Mouse (Mus musculus): ENCODE results near the gene Lpin1. TPM values are rescaled to one million over a fixed set of nuclear protein-coding genes. Genes with fewer than 3 reads are reported as not detected.

Lpin1 gene
- polyA plus RNA-seq, 1 experiment from 2014 or later: 15.6 TPM

GRCm38 (mm10) chr12:16492713-16493112 is 118.1 kb downstream of the Lpin1 start:
- Histone ChIP-seq H3K4me1 (no peaks in the 10 kb centered on the region), H3K9ac (no peak overlapping the region), H3K9me3 (no peaks in the 10 kb centered on the region), H3K27me3 (replicated peaks) (no peaks in the 10 kb centered on the region), H3K27ac (no peak overlapping the region), H3K4me2 (replicated peaks) (no peak overlapping the region), H3K36me3 (no peaks in the 10 kb centered on the region), H3K4me3 (no peak overlapping the region)
- 0 out of 2 replicates have a peak, but pooled peaks have one; percentile 37 for ATAC-seq (ENCODE audit: low FRiP score, low read depth)
- whole genome bisulfite sequencing: 76% methylated on average over 6 of the region's 6 CpGs

GRCm38 (mm10) chr12:16488899-16489298 is 121.9 kb downstream of the Lpin1 start:
- no peaks in the 10 kb centered on the region for H3K36me3 ChIP-seq
- no peak overlapping the region for H3K27ac ChIP-seq
- H3K4me1 ChIP-seq: no peaks in the 10 kb centered on the region
- H3K4me3 ChIP-seq: no peak overlapping the region
- H3K4me2 ChIP-seq (replicated peaks): no peak overlapping the region
- ATAC-seq (ENCODE audit: low FRiP score, low read depth): no peak
- H3K9ac ChIP-seq: no peak overlapping the region
- no peaks in the 10 kb centered on the region for H3K9me3 ChIP-seq
- no peaks in the 10 kb centered on the region for H3K27me3 ChIP-seq (replicated peaks)

DNA sequence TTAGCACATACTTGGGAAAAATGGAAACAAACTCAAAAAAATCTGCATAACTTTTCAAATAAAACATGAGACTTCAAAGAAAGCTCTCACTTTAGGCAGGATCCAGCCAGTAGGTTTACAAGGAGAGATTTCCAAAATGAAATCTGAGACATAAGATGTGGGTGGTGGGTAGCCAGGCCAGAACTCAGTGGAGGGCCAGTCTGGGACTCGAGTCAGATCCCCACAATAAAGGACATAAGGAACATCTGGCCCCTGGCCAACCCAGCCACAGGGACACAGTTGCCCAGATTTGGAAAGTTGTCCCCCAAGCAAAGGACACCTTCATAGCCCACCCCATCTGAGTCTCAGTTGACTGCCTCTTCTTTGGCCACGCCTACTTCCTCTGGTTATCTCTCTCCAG is 123.3 kb downstream of the Lpin1 start:
- 77% methylated on average over 2 of the region's 2 CpGs for WGBS
- Histone ChIP-seq H3K36me3 (no peaks in the 10 kb centered on the region), H3K27me3 (replicated peaks) (no peaks in the 10 kb centered on the region), H3K4me1 (no peaks in the 10 kb centered on the region), H3K9ac (no peak overlapping the region), H3K4me3 (no peak overlapping the region), H3K27ac (no peak overlapping the region), H3K9me3 (no peaks in the 10 kb centered on the region), H3K4me2 (replicated peaks) (no peak overlapping the region)
- no peak for ATAC-seq (ENCODE audit: low FRiP score, low read depth)

Other genes with a start within 250 kb of the Lpin1 start
- 0.18 and 0.35 TPM in 2 replicates for gene Ntsr2, start 42.4 kb upstream of the Lpin1 start, polyA plus RNA-seq (2016; fragmentation: Nextera tagmentation; extraction: Ambion mirVana)
- 3.8 and 4.4 TPM in 2 replicates for gene Greb1, start 189.9 kb upstream of the Lpin1 start, polyA plus RNA-seq (2016; fragmentation: Nextera tagmentation; extraction: Ambion mirVana)
- gene E2f6, start 200.0 kb upstream of the Lpin1 start, polyA plus RNA-seq (2016; fragmentation: Nextera tagmentation; extraction: Ambion mirVana): 57.8 and 60.6 TPM in 2 replicates

Data from neural tube, embryonic 12.5 days (tissue).